Mouse (Mus musculus) olfactory bulb, adult 2 months (tissue): Measurements from ENCODE around the gene Adap1. TPM values are rescaled to one million over a fixed set of nuclear protein-coding genes. Genes with fewer than 3 reads are reported as not detected.

Source experiments
- H3K27ac ChIP-seq: fragments of 200-500 bp; 2 replicates; pipeline ENCODE4 v1.5.1; 2012; ENCODE audit warnings: low read depth, low read length; ENCODE audit not compliant: insufficient read depth
- H3K4me1 ChIP-seq: fragments of 200-500 bp; 2 replicates; pipeline ENCODE4 v1.6.1; 2012; ENCODE audit warnings: low read length; ENCODE audit not compliant: control insufficient read depth, insufficient read depth
- H3K4me3 ChIP-seq: fragments of 200-500 bp; 2 replicates; pipeline ENCODE4 v1.5.1; 2012; ENCODE audit warnings: mild to moderate bottlenecking, low read depth, low read length, moderate library complexity; ENCODE audit not compliant: insufficient read depth
- CTCF ChIP-seq: fragments of 200-500 bp; IDR thresholded peaks from 2 replicates; pipeline ENCODE4 v1.5.1; 2012; ENCODE audit warnings: low read depth, mild to moderate bottlenecking, low read length, moderate library complexity; ENCODE audit not compliant: insufficient read depth
- POLR2A ChIP-seq: fragments of 200-500 bp; IDR thresholded peaks from 2 replicates; pipeline ENCODE4 v1.6.1; 2012; ENCODE audit warnings: mild to moderate bottlenecking, low read depth, low read length, moderate library complexity; ENCODE audit not compliant: insufficient read depth
- WGBS: fragments of 180-500 bp; shearing (Covaris S2); methylation state at CpG from one replicate; pipeline ENCODE4 v1.1.7; 2018; 5-methylcytosine and 5-hydroxymethylcytosine counted together
- polyA plus RNA-seq: library from polyadenylated mRNA; stranded (reverse); fragments of >200 nt; gene quantifications from 2 replicates; pipeline ENCODE4 v1.2.4, GENCODE M21; 2012; ENCODE audit warnings: low replicate concordance; ENCODE audit not compliant: missing spikeins, insufficient read depth, insufficient read length

Gene Adap1
- polyA plus RNA-seq, 1 experiment = not detected

DNA sequence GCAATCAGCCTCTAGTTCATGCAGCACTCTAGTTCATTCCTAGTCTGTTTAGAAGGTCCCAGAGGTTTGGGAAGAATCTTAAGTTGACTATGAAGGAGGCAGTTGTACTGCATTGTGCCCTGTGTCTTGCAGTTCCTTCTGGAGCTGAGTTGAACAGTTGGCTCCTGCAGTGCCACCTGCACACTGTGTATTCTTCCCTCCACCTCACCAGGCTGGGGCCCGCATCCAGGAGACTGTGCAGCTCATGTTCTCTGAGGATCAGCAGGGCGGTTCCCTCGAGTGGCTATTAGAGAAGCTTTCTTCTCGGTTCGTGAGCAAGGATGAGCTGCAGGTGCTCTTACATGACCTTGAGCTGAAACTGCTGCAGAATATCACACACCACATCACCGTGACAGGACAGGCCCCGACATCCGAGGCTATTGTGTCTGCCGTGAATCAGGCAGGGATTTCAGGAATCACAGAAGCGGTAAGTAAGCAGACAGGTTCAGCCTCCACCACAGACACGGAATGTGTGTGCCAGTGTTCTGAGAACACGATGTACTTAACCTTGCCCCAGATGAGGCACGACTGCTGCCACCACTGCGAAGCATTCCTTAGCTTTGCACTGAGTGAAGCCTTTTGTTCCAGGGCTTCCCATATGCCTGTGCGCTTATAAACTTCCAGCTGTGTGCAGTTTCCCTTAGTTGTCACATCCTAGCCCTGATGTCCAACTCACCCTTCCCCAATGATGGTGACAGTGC lies 84.2 kb downstream of the Adap1 start:
- no peak overlapping the region for H3K27ac ChIP-seq
- H3K4me3 ChIP-seq = no peak overlapping the region
- no peaks in the 10 kb centered on the region for H3K4me1 ChIP-seq
- WGBS = 84% methylated on average over 15 of the region's 15 CpGs
- no peak for TF ChIP-seq CTCF
- no peak for TF ChIP-seq POLR2A

GRCm38 (mm10) chr5:139237436-139237835 lies 88.0 kb downstream of the Adap1 start:
- Histone ChIP-seq H3K4me3 (no peak overlapping the region), H3K27ac (no peak overlapping the region), H3K4me1 (no peaks in the 10 kb centered on the region)
- TF ChIP-seq CTCF = no peak
- TF ChIP-seq POLR2A = no peak
- WGBS = 80% methylated on average over 4 of the region's 4 CpGs

- H3K27ac ChIP-seq = no peak overlapping the region
- TF ChIP-seq POLR2A (no peak), CTCF (no peak)
- H3K4me1 ChIP-seq = peaks cover 7% of the 10 kb centered on the region
- WGBS = 93% methylated on average over 4 of the region's 4 CpGs
- no peak overlapping the region for H3K4me3 ChIP-seq
These were observed 91.0 kb downstream of the Adap1 start for GRCm38 (mm10) chr5:139234423-139234822.

GRCm38 (mm10) chr5:139232083-139232482 lies 93.3 kb downstream of the Adap1 start:
- peaks cover 12% of the 10 kb centered on the region for H3K4me1 ChIP-seq
- no peak overlapping the region for H3K4me3 ChIP-seq
- no peak overlapping the region for H3K27ac ChIP-seq
- WGBS = 82% methylated on average over 3 of the region's 3 CpGs
- TF ChIP-seq POLR2A (no peak), CTCF (no peak)

DNA sequence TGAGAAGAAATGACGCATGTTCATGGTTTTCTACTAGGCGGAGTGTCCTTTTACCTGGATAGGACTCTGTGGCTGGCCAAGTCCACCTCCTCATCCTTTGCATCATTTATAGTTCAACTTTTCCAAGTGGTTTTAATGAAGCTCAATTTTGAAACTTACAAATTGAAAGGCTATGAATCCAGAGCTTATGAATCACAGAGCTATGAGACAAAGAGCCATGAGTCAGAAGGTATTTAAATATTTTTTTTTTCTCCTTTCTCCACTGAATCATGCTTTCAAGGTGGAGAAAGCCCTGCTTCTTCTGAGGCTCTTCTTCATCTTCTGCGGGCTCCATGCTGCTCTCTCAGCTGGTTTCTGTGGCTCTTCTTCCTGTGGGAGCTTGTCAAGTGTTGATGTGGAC lies 95.7 kb downstream of the Adap1 start:
- TF ChIP-seq POLR2A = no peak
- no peak for TF ChIP-seq CTCF
- H3K27ac ChIP-seq = peak overlapping the region; percentile 23; the same call in 1 of the 2 replicates
- 78% methylated on average over 3 of the region's 3 CpGs for WGBS
- no peak overlapping the region for H3K4me3 ChIP-seq
- peaks cover 15% of the 10 kb centered on the region for H3K4me1 ChIP-seq

DNA sequence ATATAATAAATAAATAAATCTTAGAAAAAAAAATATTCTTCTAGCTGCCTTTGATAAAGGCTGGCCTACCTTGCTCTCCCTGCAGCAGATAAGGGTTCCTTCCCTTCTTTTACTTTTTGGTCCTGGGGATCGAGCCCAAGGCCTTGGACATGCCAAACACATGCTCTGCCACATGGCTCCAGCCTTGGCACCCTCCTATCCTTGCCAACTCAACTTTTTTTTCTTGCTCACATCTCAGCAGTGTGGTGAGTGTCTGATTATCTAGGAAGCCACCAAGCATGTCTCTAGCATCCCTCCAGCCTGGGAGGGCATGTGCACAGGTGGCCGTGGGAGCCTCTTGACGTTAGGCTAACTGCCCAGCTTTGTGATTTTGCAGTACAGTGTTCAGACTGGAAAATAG lies 97.1 kb downstream of the Adap1 start:
- no peak overlapping the region for H3K27ac ChIP-seq
- TF ChIP-seq POLR2A (no peak), CTCF (no peak)
- 85% methylated on average over 3 of the region's 3 CpGs for WGBS

GRCm38 (mm10) chr5:139227645-139228044 lies 97.8 kb downstream of the Adap1 start:
- H3K4me1 ChIP-seq = peaks cover 15% of the 10 kb centered on the region
- WGBS = 96% methylated on average over 2 of the region's 2 CpGs

More for the DNA sequence above, 97.1 kb downstream of the Adap1 start:
- Histone ChIP-seq H3K4me1 (peaks cover 15% of the 10 kb centered on the region), H3K4me3 (no peak overlapping the region)

GRCm38 (mm10) chr5:139227236-139227635 lies 98.2 kb downstream of the Adap1 start:
- Histone ChIP-seq H3K4me3 (no peak overlapping the region), H3K4me1 (peaks cover 15% of the 10 kb centered on the region), H3K27ac (no peak overlapping the region)
- TF ChIP-seq POLR2A (no peak), CTCF (no peak)
- over 99% methylated on average over 4 of the region's 4 CpGs for WGBS

More at GRCm38 (mm10) chr5:139227645-139228044, 97.8 kb downstream of the Adap1 start:
- TF ChIP-seq POLR2A = no peak
- TF ChIP-seq CTCF = no peak
- no peak overlapping the region for H3K27ac ChIP-seq
- no peak overlapping the region for H3K4me3 ChIP-seq

DNA sequence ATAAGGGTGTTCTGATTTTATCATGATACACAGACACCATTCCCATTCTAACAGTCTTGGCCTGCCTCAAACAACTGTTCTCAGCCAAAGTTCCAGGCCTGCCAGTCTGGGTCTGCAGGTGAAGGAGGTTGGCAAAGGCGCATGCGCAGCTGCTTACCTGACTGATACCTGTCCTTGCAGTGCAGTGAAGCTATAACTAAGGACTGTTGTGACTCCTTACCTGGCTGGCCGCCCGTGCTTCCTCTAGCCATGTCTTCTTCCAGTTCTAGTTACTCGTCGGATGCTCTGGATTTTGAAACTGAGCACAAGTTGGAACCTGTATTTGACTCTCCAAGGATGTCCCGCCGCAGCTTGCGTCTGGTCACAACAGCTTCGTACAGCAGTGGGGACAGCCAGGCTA lies 102.1 kb downstream of the Adap1 start:
- TF ChIP-seq CTCF (no peak), POLR2A (no peak)
- WGBS = 93% methylated on average over 10 of the region's 10 CpGs

More for the DNA sequence above, 102.1 kb downstream of the Adap1 start:
- no peak overlapping the region for H3K27ac ChIP-seq
- peaks cover 4% of the 10 kb centered on the region; the same call in 1 of the 2 replicates for H3K4me1 ChIP-seq
- no peak overlapping the region for H3K4me3 ChIP-seq

Other genes starting within 250 kb of the Adap1 start
- gene Prkar1b, start 175.6 kb downstream of the Adap1 start, polyA plus RNA-seq = not detected in 2 replicates
- gene Dnaaf5, start 175.4 kb downstream of the Adap1 start, polyA plus RNA-seq = not detected in 2 replicates
- not detected in 2 replicates for gene Sun1, start 125.0 kb downstream of the Adap1 start, polyA plus RNA-seq
- not detected in 2 replicates for gene Get4, start 73.3 kb downstream of the Adap1 start, polyA plus RNA-seq
- not detected in 2 replicates for gene Cox19, start 25.8 kb upstream of the Adap1 start, polyA plus RNA-seq
- gene Cyp2w1, start 27.0 kb upstream of the Adap1 start, polyA plus RNA-seq = not detected in 2 replicates
- gene Gpr146, start 52.1 kb upstream of the Adap1 start, polyA plus RNA-seq = not detected in 2 replicates
- not detected in 2 replicates for gene C130050O18Rik, start 79.7 kb upstream of the Adap1 start, polyA plus RNA-seq
- gene Gper1, start 97.5 kb upstream of the Adap1 start, polyA plus RNA-seq = not detected in 2 replicates
- gene 3110082I17Rik, start 134.9 kb upstream of the Adap1 start, polyA plus RNA-seq = not detected in 2 replicates
- not detected in 2 replicates for gene Zfand2a, start 158.9 kb upstream of the Adap1 start, polyA plus RNA-seq
- gene Uncx, start 217.9 kb upstream of the Adap1 start, polyA plus RNA-seq = not detected in 2 replicates